Mouse (Mus musculus) midbrain, postnatal 0 days (tissue): ENCODE results near the gene Wrap73. TPM values are rescaled to one million over a fixed set of nuclear protein-coding genes. Genes with fewer than 3 reads are reported as not detected.

Experiments used
- ATAC-seq: fragments of 200-750 bp; cut with Nextera tagmentation; 2 replicates; pipeline ENCODE4 v1.8.0; 2017; ENCODE audit warnings: moderate number of reproducible peaks, mild to moderate bottlenecking, moderate TSS enrichment, moderate library complexity; ENCODE audit not compliant: low FRiP score
- DNase-seq: peaks from one replicate; pipeline ENCODE4 v3.0.0-alpha.2; 2015; ENCODE audit warnings: low spot score
- H3K27ac ChIP-seq: fragments of 300-500 bp; sonication (generic); 2 replicates; pipeline ENCODE4 v1.5.1; 2014; ENCODE audit warnings: low read depth, mild to moderate bottlenecking, low read length, mixed read lengths
- H3K27me3 ChIP-seq: fragments of 300-500 bp; sonication (generic); 2 replicates; pipeline ENCODE4 v1.6.1; 2014; ENCODE audit warnings: low read length, control low read depth, mixed read lengths; ENCODE audit not compliant: insufficient read depth
- H3K36me3 ChIP-seq: fragments of 300-500 bp; sonication (generic); 2 replicates; pipeline ENCODE4 v1.6.1; 2014; ENCODE audit warnings: low read length, control low read depth, mixed read lengths; ENCODE audit not compliant: insufficient read depth
- H3K4me1 ChIP-seq: fragments of 300-500 bp; sonication (generic); 2 replicates; pipeline ENCODE4 v1.6.1; 2014; ENCODE audit warnings: mild to moderate bottlenecking, control low read depth, antibody characterized with exemption, low read length, mixed read lengths; ENCODE audit not compliant: insufficient read depth
- H3K4me2 ChIP-seq: fragments of 300-500 bp; sonication (generic); 2 replicates; pipeline ENCODE4 v1.6.1; 2014; ENCODE audit warnings: low read depth, mild to moderate bottlenecking, low read length, mixed read lengths; ENCODE audit not compliant: poor library complexity, severe bottlenecking
- H3K4me3 ChIP-seq: fragments of 300-500 bp; sonication (generic); 2 replicates; pipeline ENCODE4 v1.5.1; 2014; ENCODE audit warnings: low read depth, mild to moderate bottlenecking, low read length, moderate library complexity
- H3K9ac ChIP-seq: fragments of 300-500 bp; sonication (generic); replicated peaks from 2 replicates; pipeline ENCODE4 v1.6.1; 2014; ENCODE audit warnings: mild to moderate bottlenecking, low read length, moderate library complexity, mixed read lengths; ENCODE audit not compliant: poor library complexity, severe bottlenecking
- H3K9me3 ChIP-seq: fragments of 300-500 bp; sonication (generic); 2 replicates; pipeline ENCODE4 v1.6.1; 2016; ENCODE audit warnings: low read length, control low read depth
- CTCF ChIP-seq: IDR thresholded peaks from 2 replicates; pipeline ENCODE4 v1.5.1; 2016; ENCODE audit warnings: antibody characterized with exemption, mild to moderate bottlenecking
- WGBS: fragments of 180-500 bp; shearing (Covaris S2); extraction: QIAGEN DNeasy Blood & Tissue Kit; methylation state at CpG from one replicate; pipeline ENCODE4 v1.1.7; 2014; 5-methylcytosine and 5-hydroxymethylcytosine counted together
- polyA plus RNA-seq: library from polyadenylated mRNA; unstranded; fragments of >200 nt; fragmentation: Nextera tagmentation; extraction: Ambion mirVana; gene quantifications from 2 replicates; pipeline ENCODE4 v1.2.1, GENCODE M21; 2015
- total RNA-seq: library from RNA; depleted of rRNA; stranded (reverse); fragments of >200 nt; gene quantifications from 2 replicates; pipeline ENCODE4 v1.2.3, GENCODE M21; 2014

Wrap73 gene
- total and polyA plus RNA-seq, 2 experiments from 2014 or later, result 34.7 to 46.8 TPM

DNA sequence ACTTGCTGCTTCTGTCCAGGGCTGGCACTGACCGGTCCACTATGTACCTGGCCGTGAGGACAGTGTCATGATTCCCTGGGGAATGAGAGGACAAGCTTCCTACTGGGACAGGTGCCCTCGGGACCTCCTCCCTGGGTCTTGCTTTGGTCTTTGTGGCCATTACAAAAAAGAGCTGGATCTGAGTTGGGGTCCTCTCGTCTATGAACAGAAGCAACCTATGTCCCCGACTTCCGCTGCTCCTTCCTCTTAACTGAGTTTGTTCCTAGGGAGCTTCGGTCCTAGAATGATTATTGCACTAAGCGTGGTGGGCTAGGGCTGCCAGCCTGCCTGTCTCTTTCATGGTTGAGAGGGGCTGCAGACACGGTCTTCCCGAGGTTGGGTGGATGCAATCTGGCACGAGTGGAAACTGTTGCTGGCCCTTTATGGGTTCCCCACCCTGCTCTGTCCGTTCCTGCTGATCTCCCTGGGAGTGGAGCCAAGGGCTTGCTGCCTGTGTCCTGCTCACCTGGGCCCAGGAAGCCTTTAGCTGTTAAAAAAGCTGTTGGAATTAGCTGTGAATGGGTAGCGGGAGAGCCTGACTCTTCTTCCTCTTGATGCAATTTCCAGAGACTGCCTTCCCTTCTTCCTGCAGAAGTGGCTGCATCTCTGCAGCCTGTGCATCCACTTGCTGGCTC is 29.9 kb downstream of the Wrap73 start:
- ATAC-seq, result no peak

DNA sequence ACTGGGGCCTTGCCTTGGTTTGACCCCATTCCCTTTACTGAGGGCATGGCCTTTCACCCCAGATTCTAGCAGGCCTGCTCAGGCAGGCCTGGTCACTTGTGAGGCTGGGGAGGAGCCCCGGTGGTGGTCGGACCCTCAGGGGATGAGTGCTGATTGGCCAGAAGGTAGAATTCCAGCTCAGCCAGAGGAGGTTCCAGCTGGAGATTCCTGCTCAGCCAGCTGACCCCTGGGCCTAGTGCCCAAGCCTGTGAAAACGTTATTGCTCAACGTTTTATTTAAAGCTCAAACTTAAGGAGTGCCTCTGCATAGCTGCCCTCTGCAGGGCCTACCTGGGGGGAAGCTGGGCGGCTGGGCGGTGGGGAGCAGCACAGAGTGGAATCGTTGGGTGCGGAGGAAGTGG is 35.1 kb downstream of the Wrap73 start:
- no peak for DNase-seq
- no peak for TF ChIP-seq CTCF
- Histone ChIP-seq H3K27me3 (peaks cover 5% of the 10 kb centered on the region; the same call in 1 of the 2 replicates), H3K4me2 (no peak overlapping the region), H3K9me3 (no peaks in the 10 kb centered on the region), H3K36me3 (no peaks in the 10 kb centered on the region), H3K9ac (no peak overlapping the region), H3K4me3 (no peak overlapping the region), H3K4me1 (no peaks in the 10 kb centered on the region), H3K27ac (no peak overlapping the region)
- no peak for ATAC-seq
- 74% methylated on average over 8 of the region's 8 CpGs for WGBS

More for the DNA sequence above, 29.9 kb downstream of the Wrap73 start:
- Histone ChIP-seq H3K4me3 (peak overlapping the region; percentile 42), H3K9ac (no peak overlapping the region), H3K4me1 (peaks cover 8% of the 10 kb centered on the region; the same call in 1 of the 2 replicates), H3K27ac (no peak overlapping the region), H3K27me3 (peaks cover 43% of the 10 kb centered on the region), H3K36me3 (no peaks in the 10 kb centered on the region), H3K4me2 (peak overlapping the region; percentile 95), H3K9me3 (no peaks in the 10 kb centered on the region)
- no peak for DNase-seq
- TF ChIP-seq CTCF, result no peak
- 41% methylated on average over 13 of the region's 13 CpGs for WGBS

DNA sequence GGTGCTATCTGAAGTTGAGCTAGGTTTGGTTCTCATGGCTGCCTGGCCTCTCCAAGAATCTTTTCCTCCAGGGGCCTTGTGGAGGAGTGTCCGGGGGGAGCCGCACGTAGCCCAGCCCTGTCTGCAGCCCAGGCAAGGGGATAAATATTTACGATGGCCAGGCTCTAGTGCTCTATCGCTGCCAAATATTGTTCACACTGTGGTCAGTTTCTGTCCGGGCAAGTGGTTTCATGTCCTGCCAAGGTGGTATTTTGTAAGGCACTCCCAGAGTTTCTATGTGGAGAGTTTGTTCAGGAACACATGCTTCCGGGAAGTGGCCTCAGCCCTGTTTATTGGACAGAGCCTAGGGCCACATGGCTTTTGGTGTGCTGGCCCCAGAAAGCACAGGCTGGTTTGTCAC is 38.8 kb downstream of the Wrap73 start:
- no peak overlapping the region for H3K4me3 ChIP-seq
- WGBS, result 85% methylated on average over 7 of the region's 7 CpGs
- H3K9me3 ChIP-seq, result no peaks in the 10 kb centered on the region
- ATAC-seq, result no peak
- H3K27me3 ChIP-seq, result no peaks in the 10 kb centered on the region
- DNase-seq, result no peak
- H3K4me2 ChIP-seq, result no peak overlapping the region
- H3K9ac ChIP-seq, result no peak overlapping the region
- no peaks in the 10 kb centered on the region for H3K36me3 ChIP-seq
- no peak overlapping the region for H3K27ac ChIP-seq
- TF ChIP-seq CTCF, result no peak
- no peaks in the 10 kb centered on the region for H3K4me1 ChIP-seq

DNA sequence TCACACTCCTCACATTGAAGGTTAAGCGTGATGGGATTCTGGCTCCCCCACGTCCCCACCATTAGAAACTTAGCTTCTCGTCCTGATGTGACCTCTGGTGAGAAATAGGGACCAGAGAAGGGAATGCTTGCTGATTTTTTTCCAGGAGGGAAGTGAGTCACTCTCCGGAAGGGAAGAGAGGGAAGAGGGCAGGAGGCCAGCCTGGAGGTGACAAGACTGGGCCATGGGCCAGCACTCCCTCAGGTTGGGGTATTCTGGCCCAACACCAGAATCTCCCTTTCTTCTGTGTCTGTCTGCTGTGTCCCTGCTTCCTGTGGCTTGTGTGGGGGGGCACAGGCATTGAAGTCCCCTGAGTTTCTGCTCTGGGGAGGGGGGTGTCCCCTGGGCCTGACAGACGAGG is 41.4 kb downstream of the Wrap73 start:
- H3K27me3 ChIP-seq, result no peaks in the 10 kb centered on the region
- WGBS, result 76% methylated on average over 5 of the region's 5 CpGs
- no peak overlapping the region for H3K27ac ChIP-seq
- no peaks in the 10 kb centered on the region for H3K36me3 ChIP-seq
- ATAC-seq (no peak), DNase-seq (no peak)
- no peak for TF ChIP-seq CTCF
- no peak overlapping the region for H3K9ac ChIP-seq
- no peaks in the 10 kb centered on the region for H3K4me1 ChIP-seq
- H3K9me3 ChIP-seq, result no peaks in the 10 kb centered on the region
- H3K4me2 ChIP-seq, result no peak overlapping the region
- H3K4me3 ChIP-seq, result no peak overlapping the region

DNA sequence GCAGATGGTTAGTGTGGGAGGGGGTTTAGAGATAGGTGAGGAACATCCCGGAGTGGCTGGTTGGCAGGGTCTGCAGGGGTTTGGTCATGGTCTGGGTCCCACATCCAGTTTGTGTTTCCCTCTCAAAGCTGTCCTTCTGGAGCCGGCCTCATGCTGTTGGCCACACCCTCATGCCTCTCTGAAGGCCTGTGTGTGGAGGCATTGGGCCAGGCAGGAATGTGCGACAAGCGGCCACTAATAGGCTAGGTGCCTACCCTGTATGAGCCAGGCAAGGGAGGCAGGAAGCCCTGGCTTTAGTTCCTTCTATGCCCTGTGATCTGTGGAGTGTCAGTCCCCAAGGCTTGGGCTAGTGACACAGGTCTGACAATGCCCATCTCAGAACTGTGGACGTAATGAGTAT is 42.8 kb downstream of the Wrap73 start:
- no peaks in the 10 kb centered on the region for H3K9me3 ChIP-seq
- DNase-seq (no peak), ATAC-seq (no peak)
- no peak overlapping the region for H3K4me3 ChIP-seq
- no peaks in the 10 kb centered on the region for H3K36me3 ChIP-seq
- no peak for TF ChIP-seq CTCF
- H3K4me1 ChIP-seq, result no peaks in the 10 kb centered on the region
- no peak overlapping the region for H3K9ac ChIP-seq
- H3K27ac ChIP-seq, result no peak overlapping the region
- WGBS, result 72% methylated on average over 5 of the region's 5 CpGs
- H3K27me3 ChIP-seq, result no peaks in the 10 kb centered on the region
- no peak overlapping the region for H3K4me2 ChIP-seq

DNA sequence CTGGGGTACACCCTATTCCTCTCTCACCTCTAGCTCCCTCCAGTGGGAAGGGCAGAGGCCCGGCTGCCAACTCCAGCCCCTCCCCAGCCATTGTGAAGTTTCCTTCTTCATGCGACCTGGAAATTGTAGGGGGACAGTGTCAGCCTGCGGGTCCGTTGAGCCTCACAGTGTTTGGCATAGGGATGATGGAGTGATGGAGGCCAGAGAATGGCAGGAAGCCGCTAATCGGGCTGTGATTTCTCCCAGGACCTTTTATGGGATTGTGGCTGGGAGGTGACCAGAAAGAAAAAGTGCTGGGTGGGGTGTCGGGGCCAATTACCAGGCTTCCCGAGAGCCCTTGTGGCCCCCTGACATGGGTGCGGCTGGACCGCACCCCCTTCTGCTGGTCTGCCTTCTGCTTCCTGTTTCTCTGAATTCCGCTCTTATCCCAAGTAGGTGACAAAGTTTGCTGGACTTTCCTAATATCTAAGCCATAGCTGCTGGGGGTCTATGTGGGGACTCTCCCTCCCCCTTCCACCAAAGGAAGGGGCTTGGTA is 43.9 kb downstream of the Wrap73 start:
- no peak overlapping the region for H3K9ac ChIP-seq
- no peak overlapping the region for H3K27ac ChIP-seq
- H3K4me2 ChIP-seq, result no peak overlapping the region
- H3K4me1 ChIP-seq, result no peaks in the 10 kb centered on the region
- no peaks in the 10 kb centered on the region for H3K9me3 ChIP-seq
- DNase-seq, result no peak
- no peaks in the 10 kb centered on the region for H3K27me3 ChIP-seq
- no peak overlapping the region for H3K4me3 ChIP-seq
- H3K36me3 ChIP-seq, result no peaks in the 10 kb centered on the region
- no peak for ATAC-seq
- 91% methylated on average over 11 of the region's 11 CpGs for WGBS
- no peak for TF ChIP-seq CTCF
